Mouse (Mus musculus) E14TG2a.4 (cell line): ENCODE measurements around the gene Cldn19.

Experiments
- CTCF ChIP-seq: conservative IDR thresholded peaks from 2 replicates; pipeline ENCODE4 v1.5.1; 2014; ENCODE audit warnings: low read length
- NANOG ChIP-seq: IDR thresholded peaks from 2 replicates; pipeline ENCODE4 v1.6.1; 2014; ENCODE audit warnings: borderline replicate concordance, low read length, mixed read lengths
- POU5F1 ChIP-seq: IDR thresholded peaks from 2 replicates; pipeline ENCODE4 v1.6.1; 2014; ENCODE audit warnings: low read length, borderline replicate concordance

- TF ChIP-seq CTCF, result no peak
- no peak for TF ChIP-seq NANOG
- TF ChIP-seq POU5F1, result no peak
Observed at GRCm38 (mm10) chr4:119225719-119226118, 29.5 kb upstream of the Cldn19 start.
